Mouse (Mus musculus) forebrain, embryonic 16.5 days (tissue): ENCODE measurements around the gene Fam81a. TPM values are rescaled to one million over a fixed set of nuclear protein-coding genes. Genes with fewer than 3 reads are reported as not detected.

Source experiments
- ATAC-seq: fragments of 200-750 bp; cut with Nextera tagmentation; 2 replicates; pipeline ENCODE4 v1.8.0; 2017; ENCODE audit warnings: mild to moderate bottlenecking, moderate library complexity
- H3K27ac ChIP-seq: fragments of 300-500 bp; sonication (generic); 2 replicates; pipeline ENCODE4 v1.5.1; 2014; ENCODE audit warnings: low read length, control low read depth
- H3K27me3 ChIP-seq: fragments of 300-500 bp; sonication (generic); replicated peaks from 2 replicates; pipeline ENCODE4 v1.6.1; 2014; ENCODE audit warnings: low read length; ENCODE audit not compliant: control insufficient read depth, insufficient read depth
- H3K36me3 ChIP-seq: fragments of 300-500 bp; sonication (generic); 2 replicates; pipeline ENCODE4 v1.6.1; 2014; ENCODE audit not compliant: control insufficient read depth, insufficient read depth
- H3K4me1 ChIP-seq: fragments of 300-500 bp; sonication (generic); replicated peaks from 2 replicates; pipeline ENCODE4 v1.6.1; 2014; ENCODE audit warnings: low read length; ENCODE audit not compliant: control insufficient read depth, insufficient read depth
- H3K4me2 ChIP-seq: fragments of 300-500 bp; sonication (generic); 2 replicates; pipeline ENCODE4 v1.6.1; 2014; ENCODE audit warnings: mild to moderate bottlenecking, low read length, control low read depth
- H3K4me3 ChIP-seq: fragments of 300-500 bp; sonication (generic); replicated peaks from 2 replicates; pipeline ENCODE4 v1.5.1; 2014; ENCODE audit warnings: mild to moderate bottlenecking, low read length, control low read depth
- H3K9ac ChIP-seq: fragments of 300-500 bp; sonication (generic); replicated peaks from 2 replicates; pipeline ENCODE4 v1.6.1; 2014; ENCODE audit warnings: low read depth, low read length, control low read depth
- H3K9me3 ChIP-seq: fragments of 300-500 bp; sonication (generic); 2 replicates; pipeline ENCODE4 v1.6.1; 2016; ENCODE audit warnings: low read length; ENCODE audit not compliant: control insufficient read depth
- WGBS: fragments of 180-500 bp; shearing (Covaris S2); extraction: QIAGEN DNeasy Blood & Tissue Kit; methylation state at CpG from one replicate; pipeline ENCODE4 v1.1.7; 2014; 5-methylcytosine and 5-hydroxymethylcytosine counted together
- polyA plus RNA-seq: library from polyadenylated mRNA; unstranded; fragments of >200 nt; fragmentation: Nextera tagmentation; extraction: Ambion mirVana; gene quantifications from 2 replicates; pipeline ENCODE4 v1.2.1, GENCODE M21; 2015

The Fam81a gene
- polyA plus RNA-seq, 1 experiment from 2014 or later, result 14.4 TPM

DNA sequence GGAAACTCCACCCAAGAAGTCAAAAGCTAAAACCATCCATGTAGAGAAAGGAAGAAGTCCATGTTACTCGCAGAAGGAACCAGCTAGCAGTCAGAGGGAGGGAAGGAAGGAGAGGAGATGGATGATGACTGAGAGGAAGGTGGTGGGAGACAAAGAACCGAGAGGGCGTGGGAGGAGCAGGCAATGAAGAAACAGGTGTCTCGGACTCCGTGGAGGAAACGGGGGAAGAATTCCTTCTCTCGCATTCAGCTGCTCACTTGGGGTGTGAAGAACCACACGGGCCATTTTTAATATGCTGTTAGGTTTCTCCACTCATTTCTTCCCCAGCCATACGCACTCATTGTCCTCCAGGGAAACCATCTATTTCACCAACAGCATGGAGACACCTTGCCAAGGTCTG, 8.1 kb downstream of the Fam81a start:
- no peak overlapping the region for H3K27ac ChIP-seq
- no peaks in the 10 kb centered on the region for H3K27me3 ChIP-seq
- H3K4me2 ChIP-seq, result no peak overlapping the region
- no peaks in the 10 kb centered on the region for H3K4me1 ChIP-seq
- no peaks in the 10 kb centered on the region for H3K9me3 ChIP-seq
- no peak overlapping the region for H3K9ac ChIP-seq
- no peaks in the 10 kb centered on the region for H3K36me3 ChIP-seq
- 87% methylated on average over 9 of the region's 9 CpGs for WGBS
- no peak overlapping the region for H3K4me3 ChIP-seq
- ATAC-seq, result no peak

DNA sequence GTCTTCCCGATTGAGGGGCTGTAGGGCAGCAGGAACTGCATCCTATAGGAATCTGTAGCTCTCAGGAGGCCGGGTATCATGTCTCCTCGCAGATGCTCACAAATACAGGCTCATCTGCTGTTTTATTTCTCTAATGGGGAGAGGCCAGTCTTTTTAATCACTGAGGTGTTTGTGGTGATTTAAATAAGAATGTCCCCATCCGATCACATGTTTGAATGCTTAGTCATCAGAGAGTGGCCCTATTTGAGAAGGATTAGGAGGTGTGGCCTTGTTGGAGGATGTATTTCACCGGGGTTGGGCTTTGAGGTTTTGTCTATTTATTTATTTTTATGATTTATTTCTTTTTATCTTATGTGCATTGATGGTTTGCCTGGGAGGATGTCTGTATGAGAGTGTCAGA, 11.6 kb downstream of the Fam81a start:
- H3K9me3 ChIP-seq, result no peaks in the 10 kb centered on the region
- no peak overlapping the region for H3K27ac ChIP-seq
- no peak overlapping the region for H3K4me3 ChIP-seq
- 87% methylated on average over 5 of the region's 5 CpGs for WGBS
- H3K4me1 ChIP-seq, result no peaks in the 10 kb centered on the region
- H3K36me3 ChIP-seq, result no peaks in the 10 kb centered on the region
- H3K9ac ChIP-seq, result no peak overlapping the region
- no peaks in the 10 kb centered on the region for H3K27me3 ChIP-seq
- H3K4me2 ChIP-seq, result no peak overlapping the region
- no peak for ATAC-seq

DNA sequence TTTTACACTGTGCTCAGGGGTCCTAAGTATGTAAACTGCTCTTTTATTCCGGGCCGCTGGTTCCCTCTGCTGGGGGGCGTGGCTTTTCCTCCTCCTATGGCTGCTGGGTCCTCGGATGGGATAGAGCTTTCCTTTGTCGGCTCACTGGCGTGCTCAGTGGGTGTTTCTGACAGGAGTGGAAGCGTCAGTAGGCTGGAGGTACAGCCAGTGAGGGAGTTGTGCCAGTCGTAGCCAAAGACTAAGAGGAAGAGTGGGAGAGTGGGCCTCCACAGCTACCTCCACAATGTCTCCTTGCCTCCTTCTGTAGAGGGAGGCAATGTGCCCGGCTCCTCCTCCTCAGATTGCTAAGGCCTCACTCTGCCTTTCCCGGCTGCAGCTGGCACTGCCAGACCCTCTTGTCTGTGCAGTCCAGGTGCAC, 30.5 kb downstream of the Fam81a start:
- Histone ChIP-seq H3K27ac (no peak overlapping the region), H3K9ac (0 out of 2 replicates have a peak overlapping the region, but pooled peaks have one; percentile 2), H3K9me3 (no peaks in the 10 kb centered on the region), H3K27me3 (no peaks in the 10 kb centered on the region), H3K4me2 (peak overlapping the region; percentile 40), H3K36me3 (no peaks in the 10 kb centered on the region), H3K4me1 (peaks cover 17% of the 10 kb centered on the region), H3K4me3 (peak overlapping the region; percentile 22)
- ATAC-seq, result peak; percentile 84
- WGBS, result 0% methylated on average over 10 of the region's 10 CpGs

DNA sequence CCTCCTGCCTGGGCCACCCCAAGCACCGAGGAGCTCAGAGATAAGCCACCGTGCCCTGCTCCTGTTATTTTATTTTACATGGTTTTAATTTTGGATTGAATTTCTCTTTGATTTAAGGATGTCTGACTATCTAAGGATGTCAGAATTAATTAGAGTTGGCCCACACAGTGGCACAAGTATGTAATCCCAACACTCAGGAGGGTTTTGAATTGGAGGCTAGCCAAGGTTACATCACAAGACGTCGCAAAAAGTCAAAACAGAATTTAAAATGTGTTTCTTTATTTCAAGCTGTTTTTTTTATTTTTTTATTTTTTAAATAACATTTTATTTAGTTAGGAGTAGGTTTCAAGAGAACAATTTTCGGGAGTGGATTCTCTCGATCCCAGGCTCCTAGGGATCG, 31.5 kb downstream of the Fam81a start:
- Histone ChIP-seq H3K27me3 (no peaks in the 10 kb centered on the region), H3K4me3 (no peak overlapping the region), H3K4me1 (peaks cover 17% of the 10 kb centered on the region), H3K27ac (no peak overlapping the region), H3K36me3 (no peaks in the 10 kb centered on the region), H3K9ac (no peak overlapping the region), H3K9me3 (no peaks in the 10 kb centered on the region), H3K4me2 (no peak overlapping the region)
- ATAC-seq, result no peak
- 33% methylated on average over 7 of the region's 7 CpGs for WGBS

DNA sequence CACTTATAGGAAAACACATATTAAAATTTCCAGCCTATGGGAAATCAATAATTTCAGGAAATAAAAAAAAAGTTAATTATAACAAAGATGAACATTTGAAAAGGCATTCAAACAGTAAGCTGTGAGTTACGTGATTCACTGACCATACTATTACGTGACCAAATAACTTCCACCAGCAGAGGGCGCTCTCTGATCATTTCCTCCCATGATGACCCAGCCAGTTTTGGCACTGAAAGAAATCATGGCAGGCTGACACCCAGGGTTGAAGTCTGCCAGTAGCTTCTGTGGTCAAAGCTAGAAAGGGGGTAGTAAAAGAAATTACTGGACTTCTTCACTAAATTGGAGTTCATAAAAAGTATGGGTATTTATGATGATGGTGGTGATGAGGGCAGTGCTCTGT, 33.1 kb downstream of the Fam81a start:
- Histone ChIP-seq H3K4me2 (no peak overlapping the region), H3K4me1 (peaks cover 17% of the 10 kb centered on the region), H3K36me3 (no peaks in the 10 kb centered on the region), H3K9ac (no peak overlapping the region), H3K27me3 (no peaks in the 10 kb centered on the region), H3K27ac (no peak overlapping the region), H3K9me3 (no peaks in the 10 kb centered on the region), H3K4me3 (no peak overlapping the region)
- peak; percentile 61 for ATAC-seq
- 4% methylated on average over 3 of the region's 3 CpGs for WGBS

DNA sequence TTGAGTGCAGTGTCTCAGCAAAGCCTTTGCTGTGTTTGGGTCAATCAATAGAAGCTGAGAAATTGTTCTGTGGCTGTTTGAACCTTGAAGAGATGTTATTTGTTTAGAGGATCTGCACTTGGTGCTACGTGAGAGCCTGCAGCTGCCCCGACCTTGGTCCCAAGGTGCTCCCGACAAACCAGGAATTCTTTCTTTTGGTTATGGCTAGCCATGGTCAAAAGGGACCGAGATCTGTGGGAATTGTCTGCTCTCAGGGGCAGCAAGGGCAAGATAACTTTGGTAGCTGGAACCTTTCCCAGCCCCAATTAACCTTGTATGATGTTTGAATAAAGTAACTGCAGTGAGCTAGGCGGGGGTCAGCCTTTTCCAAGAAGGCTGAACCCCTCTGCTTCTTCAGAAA, 34.2 kb downstream of the Fam81a start:
- Histone ChIP-seq H3K9me3 (no peaks in the 10 kb centered on the region), H3K27me3 (no peaks in the 10 kb centered on the region), H3K4me1 (peaks cover 17% of the 10 kb centered on the region), H3K9ac (no peak overlapping the region), H3K27ac (no peak overlapping the region), H3K4me2 (no peak overlapping the region), H3K4me3 (no peak overlapping the region), H3K36me3 (no peaks in the 10 kb centered on the region)
- 77% methylated on average over 5 of the region's 5 CpGs for WGBS
- no peak for ATAC-seq

DNA sequence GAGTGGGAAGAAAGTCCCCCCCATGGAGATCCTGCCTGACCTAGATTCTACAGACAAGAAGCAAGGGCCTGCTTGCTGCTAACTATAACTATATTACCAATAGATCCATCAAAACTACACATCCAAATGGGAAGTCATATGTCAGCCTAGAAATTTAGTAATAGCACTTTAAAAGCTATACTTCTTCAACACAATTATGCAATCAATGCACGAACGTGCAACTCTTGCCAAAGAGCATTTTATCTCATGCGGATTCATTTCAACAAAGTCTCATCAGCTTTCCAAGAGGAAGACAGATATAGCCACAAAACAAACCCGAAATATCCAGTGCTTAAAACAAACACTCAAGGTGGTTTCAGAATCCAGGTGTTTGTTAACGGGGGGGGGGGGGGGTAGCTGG, 36.8 kb downstream of the Fam81a start:
- Histone ChIP-seq H3K4me2 (no peak overlapping the region), H3K9me3 (no peaks in the 10 kb centered on the region), H3K9ac (no peak overlapping the region), H3K27ac (no peak overlapping the region), H3K4me3 (no peak overlapping the region), H3K27me3 (no peaks in the 10 kb centered on the region), H3K4me1 (no peaks in the 10 kb centered on the region), H3K36me3 (no peaks in the 10 kb centered on the region)
- ATAC-seq, result no peak
- WGBS, result 77% methylated on average over 5 of the region's 5 CpGs

DNA sequence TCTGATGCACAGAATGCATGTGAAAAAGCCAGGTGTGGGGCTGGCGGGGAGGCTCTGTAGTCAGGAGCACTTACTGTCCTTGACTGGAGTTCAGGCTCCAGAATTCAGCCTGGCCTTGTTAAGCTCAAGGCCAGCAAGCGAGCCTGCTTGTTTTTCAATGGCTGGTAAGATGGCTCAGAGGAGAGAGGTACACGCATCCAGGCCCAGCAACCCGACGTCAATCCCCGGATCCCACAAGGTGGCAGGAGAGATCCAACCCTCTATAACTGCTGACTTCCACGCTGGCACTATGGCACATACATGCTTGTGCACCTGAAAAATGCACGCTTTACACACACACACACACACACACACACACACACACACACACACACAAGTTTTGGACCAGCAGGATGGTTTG, 39.3 kb downstream of the Fam81a start:
- Histone ChIP-seq H3K4me3 (no peak overlapping the region), H3K9ac (no peak overlapping the region), H3K36me3 (no peaks in the 10 kb centered on the region), H3K4me1 (no peaks in the 10 kb centered on the region), H3K27ac (no peak overlapping the region), H3K9me3 (no peaks in the 10 kb centered on the region), H3K27me3 (no peaks in the 10 kb centered on the region), H3K4me2 (no peak overlapping the region)
- no peak for ATAC-seq
- WGBS, result 48% methylated on average over 8 of the region's 8 CpGs

DNA sequence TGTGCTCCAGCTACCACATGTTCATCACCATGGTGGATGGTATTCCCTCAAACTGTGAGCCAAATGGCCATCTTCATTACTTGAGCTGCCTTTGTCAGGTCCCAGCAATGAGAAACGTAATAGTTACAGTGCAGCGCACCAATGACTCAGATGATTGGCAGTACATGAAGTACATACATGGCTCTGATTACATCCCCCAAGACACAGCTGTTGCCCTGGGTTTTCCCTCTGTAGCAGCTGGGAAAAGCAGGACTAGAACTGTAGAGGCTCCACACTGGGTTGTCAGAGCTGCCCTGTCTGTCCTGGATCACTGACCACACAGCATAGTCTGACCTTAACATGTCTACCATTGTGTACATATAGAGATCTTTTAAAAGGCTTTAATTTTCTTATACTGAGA, 44.8 kb downstream of the Fam81a start:
- Histone ChIP-seq H3K9me3 (no peaks in the 10 kb centered on the region), H3K9ac (no peak overlapping the region), H3K4me3 (no peak overlapping the region), H3K4me2 (no peak overlapping the region), H3K27me3 (no peaks in the 10 kb centered on the region), H3K36me3 (no peaks in the 10 kb centered on the region), H3K27ac (no peak overlapping the region), H3K4me1 (no peaks in the 10 kb centered on the region)
- WGBS, result 99% methylated on average over 2 of the region's 2 CpGs
- ATAC-seq, result no peak

DNA sequence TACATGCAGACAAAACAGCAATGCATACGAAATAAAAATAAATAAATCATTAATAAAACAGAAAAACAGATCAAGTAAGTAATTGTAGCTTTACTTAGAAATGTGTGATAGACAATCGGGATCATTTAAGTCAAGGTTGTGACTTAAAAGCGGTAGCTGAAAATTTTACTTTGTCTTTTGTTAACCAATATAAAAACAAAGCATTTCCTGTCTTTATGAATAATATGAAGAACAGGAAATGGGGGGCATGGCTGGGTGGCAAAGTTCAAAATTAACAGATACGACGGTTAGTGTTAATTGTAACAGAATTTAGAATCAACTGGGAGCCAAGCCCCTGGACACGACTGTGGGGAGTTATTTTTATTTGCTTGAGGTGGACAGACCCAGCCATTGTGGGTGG, 47.3 kb downstream of the Fam81a start:
- WGBS, result 78% methylated on average over 6 of the region's 6 CpGs
- Histone ChIP-seq H3K27me3 (no peaks in the 10 kb centered on the region), H3K4me1 (no peaks in the 10 kb centered on the region), H3K9me3 (no peaks in the 10 kb centered on the region), H3K27ac (no peak overlapping the region), H3K4me2 (no peak overlapping the region), H3K9ac (no peak overlapping the region), H3K4me3 (no peak overlapping the region), H3K36me3 (no peaks in the 10 kb centered on the region)
- no peak for ATAC-seq
